Mouse (Mus musculus) right cerebral cortex, postnatal 14 days (tissue): ENCODE data around the gene Atp5j.

ENCODE experiments used
- DNase-seq: peaks from one replicate; pipeline ENCODE4 v3.0.0; 2022

Atp5j gene

DNA sequence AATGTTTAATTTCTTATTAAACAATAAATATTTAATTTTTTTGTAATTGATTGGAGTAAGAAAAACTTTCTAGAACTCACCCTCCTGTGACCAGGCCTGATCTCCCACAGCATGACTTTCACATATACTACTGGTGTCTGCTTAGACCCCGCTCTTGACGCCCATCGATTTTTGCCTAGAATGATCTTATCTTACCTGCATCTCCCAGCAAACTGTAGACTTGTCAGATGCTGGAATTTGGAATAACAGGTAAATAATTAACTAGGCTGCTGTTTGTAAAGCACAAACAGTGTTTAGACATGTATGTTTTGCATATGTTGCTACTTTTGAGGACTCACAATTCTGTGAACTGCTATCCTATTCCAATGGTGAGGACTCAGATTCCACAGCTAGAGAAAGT is 29.2 kb downstream of the Atp5j start:
- DNase-seq: no peak

DNA sequence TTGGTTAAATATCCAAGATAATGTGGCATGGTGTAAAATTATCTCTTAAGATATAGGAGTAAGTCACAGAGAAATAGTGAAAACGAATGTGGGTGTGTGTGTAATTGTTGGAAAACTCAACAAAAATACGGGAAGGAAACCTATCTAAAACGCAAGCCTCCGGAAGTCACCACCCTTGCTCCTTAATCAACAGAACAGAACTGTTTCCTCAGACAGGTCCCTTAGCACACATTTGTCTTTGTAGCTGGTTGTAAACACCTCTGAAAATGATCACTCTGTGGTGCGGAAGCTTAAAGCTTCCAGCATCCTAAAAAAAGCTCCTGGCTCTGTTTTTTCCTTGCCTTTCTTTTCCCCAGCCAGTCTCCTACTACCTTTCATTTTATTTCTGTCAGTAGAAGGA is 30.6 kb downstream of the Atp5j start:
- no peak for DNase-seq

DNA sequence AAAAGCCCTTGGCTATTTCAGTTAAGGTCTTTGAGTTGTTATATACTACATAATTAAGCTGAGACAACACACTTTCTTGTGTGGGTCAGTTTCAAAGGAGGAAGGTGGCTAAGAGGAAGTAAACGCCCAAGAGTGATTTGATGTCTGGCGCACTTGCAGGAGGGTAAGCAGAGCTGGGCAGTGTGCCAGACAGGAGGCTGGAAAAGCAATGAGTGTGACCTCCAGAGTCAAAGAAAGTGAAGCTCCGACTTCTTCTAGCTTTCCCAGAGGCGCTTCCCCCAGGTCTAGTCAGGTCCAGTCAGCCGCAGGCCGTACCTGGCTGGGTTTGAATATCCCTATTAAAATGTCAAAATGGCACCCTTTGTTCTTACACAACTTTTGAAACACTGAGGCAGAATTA is 33.2 kb downstream of the Atp5j start:
- DNase-seq: peak; percentile 26

DNA sequence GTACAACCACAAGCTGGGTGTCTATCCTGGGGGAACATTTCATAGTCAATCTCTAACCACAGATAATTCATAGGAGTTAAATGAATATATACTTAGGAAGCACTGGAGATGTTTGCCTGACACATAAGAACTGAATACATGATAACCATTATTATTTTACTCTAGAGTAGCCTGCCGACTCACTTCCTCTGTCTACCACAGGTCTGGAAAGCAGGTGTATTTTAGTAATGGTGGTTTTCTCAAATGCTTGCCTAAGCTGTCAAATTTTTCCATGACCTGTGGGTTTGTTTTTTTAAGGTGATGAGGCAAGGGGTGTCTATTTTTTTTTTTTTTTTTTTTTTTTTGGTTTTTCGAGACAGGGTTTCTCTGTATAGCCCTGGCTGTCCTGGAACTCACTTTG is 35.4 kb downstream of the Atp5j start:
- no peak for DNase-seq

DNA sequence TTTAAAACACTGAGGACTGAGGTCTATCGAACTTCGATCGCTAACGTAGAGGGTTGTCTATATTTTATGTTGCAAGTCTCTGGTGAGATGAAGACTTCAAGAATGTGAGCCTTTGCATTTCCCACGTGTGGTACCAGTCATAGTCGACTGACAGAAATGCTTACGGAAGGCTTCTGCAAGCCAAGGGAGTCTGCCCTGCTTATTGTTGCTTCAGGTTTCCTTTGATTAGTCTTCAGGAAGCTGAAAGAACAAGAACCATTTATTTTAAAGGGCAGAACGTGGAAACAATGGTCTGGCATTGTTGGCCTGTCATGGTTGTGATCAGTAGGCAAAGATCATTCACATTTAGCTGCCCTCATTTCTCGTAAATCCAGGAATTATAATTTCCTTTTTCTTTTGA is 38.7 kb downstream of the Atp5j start:
- DNase-seq: no peak

DNA sequence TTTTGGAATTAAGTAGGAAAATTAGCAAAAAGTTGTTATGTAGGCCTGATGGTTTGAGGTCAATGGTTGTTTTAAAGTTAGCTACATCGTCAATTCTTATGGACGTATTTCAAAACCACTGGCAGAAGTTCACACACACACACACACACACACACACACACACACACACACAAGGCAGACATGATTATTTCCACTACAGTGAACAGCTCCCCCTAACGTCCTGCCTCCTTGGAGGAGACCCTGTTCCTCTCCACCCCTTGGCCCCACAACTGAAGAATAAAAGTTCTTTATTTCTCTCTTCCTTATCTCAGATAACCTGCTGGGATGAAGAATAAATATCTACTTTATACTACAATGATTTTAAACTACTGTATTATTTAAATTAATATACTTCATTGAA is 40.1 kb downstream of the Atp5j start:
- DNase-seq: no peak

DNA sequence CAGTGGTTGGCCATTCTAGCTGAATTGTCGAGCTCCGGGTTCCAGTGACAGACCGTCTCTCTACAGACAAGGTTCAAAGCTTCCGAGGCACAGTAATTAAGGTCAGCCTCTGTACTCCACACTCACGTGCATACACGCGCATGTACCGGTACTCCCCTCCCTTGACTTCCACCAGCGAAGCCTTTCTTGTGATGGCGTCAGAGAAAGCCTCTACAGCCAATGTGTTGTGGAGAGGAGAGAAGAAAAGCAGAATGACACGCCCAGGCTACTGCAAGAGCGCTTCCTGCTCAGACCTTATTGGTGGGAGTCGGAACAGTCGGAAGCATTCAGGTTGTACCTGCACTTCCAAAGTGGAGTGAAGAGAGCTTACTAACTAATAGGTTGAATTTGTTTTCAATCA is 42.0 kb downstream of the Atp5j start:
- DNase-seq: no peak

DNA sequence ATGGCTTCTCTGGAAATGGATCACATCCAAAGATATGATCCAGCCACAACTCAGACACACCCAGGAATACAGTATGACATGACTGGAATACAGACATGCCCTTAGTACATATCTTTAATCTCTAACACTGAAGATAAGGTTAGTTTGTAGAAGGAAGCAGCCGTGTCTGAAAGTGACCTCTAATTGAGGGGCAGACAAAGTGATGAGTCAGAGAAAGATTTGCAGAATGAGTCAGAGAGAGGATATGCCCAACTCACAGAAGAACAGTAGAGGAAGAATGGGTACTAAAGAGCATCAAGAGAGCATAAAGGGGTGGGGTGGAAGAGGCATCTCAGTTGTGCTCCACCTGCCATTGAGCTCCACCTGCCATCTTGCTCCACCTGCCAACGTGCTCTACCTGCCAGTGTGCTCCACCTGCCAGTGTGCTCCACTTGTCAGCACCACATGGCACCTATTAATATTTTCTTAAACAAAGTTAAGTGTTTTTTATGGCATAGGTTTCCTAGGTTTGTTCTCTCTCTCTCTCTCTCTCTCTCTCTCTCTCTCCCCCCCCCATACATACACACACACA is 44.7 kb downstream of the Atp5j start:
- no peak for DNase-seq

DNA sequence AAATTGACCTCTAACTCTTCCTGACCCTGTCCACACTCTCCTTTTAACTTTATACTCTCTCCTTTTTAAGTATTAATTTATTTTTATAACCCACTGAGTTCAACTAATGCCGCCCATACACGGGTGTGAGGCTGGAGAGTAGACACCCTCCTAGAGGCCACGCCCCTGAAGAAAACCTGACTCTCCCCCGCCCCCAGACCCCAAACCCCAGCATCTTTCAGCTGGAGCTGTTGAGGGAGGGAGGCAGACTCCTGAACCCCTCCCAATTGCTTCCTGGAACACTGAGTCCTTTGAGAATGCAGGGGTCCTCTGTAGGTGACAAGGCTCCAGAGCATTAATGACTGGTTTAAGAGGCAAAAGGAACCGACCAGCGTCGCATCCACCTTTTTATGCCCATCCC is 50.5 kb downstream of the Atp5j start:
- no peak for DNase-seq

DNA sequence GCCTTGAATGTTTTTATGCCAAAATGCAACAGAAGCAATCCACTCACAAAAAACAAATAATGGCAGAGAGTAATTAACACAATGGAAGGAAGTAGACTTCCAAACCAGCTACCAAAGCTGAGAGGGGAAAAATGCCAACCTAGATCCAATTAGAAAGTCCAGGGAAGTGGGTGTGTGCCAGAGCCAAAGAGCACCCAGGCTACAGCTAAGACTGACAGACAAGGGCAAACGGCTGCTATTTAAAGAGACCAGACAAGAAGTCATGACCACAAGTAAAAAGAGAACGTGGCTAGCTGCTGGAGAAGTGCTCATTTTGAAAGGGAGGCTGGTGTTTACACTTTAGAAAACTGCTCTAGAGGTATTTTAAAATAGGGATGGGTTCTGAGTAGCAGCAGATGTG is 52.1 kb downstream of the Atp5j start:
- no peak for DNase-seq

DNA sequence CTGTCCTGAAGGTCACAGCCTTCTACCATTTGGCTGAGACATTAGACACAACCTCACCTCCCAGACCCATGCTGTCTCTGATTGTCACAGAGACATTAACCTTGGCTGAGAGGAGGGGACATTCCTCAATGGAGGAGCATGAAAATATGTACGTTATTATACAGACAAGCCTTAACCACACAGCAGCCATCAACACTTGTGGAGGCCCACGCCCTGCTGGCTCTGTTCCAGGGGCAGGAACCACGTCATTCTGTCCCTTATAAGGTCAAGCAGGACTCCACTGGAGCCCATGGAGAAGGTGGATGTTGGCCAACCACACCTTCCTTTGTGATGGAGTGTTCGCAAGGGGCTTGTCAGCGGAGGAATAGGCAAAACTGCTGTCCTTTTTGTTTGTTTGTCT is 55.7 kb downstream of the Atp5j start:
- no peak for DNase-seq

DNA sequence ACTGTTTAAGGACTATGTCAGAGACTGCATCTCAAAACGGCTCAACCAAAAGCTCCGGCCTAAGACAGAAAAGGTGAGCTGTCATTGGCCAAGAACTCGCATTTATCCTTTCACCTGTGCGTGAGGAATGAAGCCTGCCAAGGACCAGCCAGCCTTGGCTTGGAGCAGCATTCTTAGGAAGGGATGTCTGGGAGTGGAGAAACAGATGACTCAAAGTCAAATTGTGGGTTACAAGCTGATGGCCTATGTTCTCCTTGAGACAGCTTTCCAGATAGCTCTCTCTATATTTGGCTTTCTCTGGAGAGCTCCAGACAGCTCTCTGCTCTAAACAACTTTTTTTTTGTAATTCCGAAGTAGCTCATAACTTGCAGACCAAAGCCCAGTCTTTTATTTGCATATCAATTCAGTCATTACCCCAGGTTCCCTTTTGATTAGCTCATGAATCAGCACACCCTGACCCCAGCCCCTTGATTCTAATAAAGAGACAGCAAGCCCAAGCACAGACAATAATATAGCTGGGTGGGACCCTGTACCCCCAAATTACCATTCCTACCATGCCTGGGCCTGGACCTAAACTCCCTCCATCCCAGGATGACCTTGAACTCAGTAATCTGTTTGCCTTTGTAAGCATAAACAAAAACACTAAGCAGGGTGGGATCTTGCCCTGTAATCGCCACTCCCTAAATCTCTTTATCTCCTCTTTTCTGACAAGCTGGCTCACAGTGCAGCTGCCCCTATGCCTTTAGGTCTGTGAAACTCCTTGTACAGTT is 56.4 kb downstream of the Atp5j start:
- no peak for DNase-seq

DNA sequence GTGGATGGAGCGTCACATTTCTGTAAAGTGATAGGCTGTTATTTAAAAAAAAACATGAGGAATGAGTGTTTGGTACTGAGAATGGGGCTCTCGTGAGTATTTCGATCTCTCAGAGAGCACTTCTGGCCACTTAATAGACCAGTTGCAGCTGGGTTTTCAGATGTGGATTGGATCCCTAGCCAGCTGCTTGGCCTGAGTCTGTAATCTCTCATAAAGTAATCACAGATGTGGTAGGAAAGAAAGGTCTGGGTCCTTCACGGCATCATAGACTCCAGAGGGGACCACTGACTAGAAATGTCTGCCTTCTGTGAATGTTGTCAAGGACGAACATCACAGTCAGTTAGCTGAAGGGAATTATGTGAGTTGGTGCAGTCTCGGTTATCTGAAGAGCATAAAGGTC is 57.0 kb downstream of the Atp5j start:
- no peak for DNase-seq
